Mouse (Mus musculus) erythroblast, embryonic 14.5 days (primary cell): ENCODE results near the gene Adssl1. TPM values are rescaled to one million over a fixed set of nuclear protein-coding genes. Genes with fewer than 3 reads are reported as not detected.

ENCODE experiments used
- H3K27me3 ChIP-seq: 2 replicates; pipeline ENCODE4 v1.6.1; 2012; ENCODE audit warnings: inconsistent platforms; ENCODE audit not compliant: control insufficient read depth
- H3K36me3 ChIP-seq: 2 replicates; pipeline ENCODE4 v1.6.1; 2012; ENCODE audit warnings: mild to moderate bottlenecking, inconsistent platforms; ENCODE audit not compliant: control insufficient read depth
- H3K4me1 ChIP-seq: 2 replicates; pipeline ENCODE4 v1.6.1; 2012; ENCODE audit warnings: inconsistent platforms; ENCODE audit not compliant: control insufficient read depth
- H3K4me3 ChIP-seq: replicated peaks from 2 replicates; pipeline ENCODE3; 2012; ENCODE audit warnings: moderate library complexity, mild to moderate bottlenecking, inconsistent platforms
- H3K9me3 ChIP-seq: 2 replicates; pipeline ENCODE4 v1.6.1; 2012; ENCODE audit warnings: low read length, inconsistent platforms, mixed read lengths; ENCODE audit not compliant: control insufficient read depth
- GATA1 ChIP-seq: IDR thresholded peaks from 2 replicates; pipeline ENCODE4 v1.6.1; 2012; ENCODE audit warnings: low read length, inconsistent platforms, mixed read lengths
- TAL1 ChIP-seq: IDR thresholded peaks from 3 replicates; pipeline ENCODE4 v1.6.1; 2012; ENCODE audit warnings: low read length, inconsistent platforms, mixed read lengths
- polyA plus RNA-seq: library from polyadenylated mRNA; stranded (reverse); fragments of >175 nt; gene quantifications from 2 replicates; pipeline ENCODE4 v1.2.3, GENCODE M21; 2012

Adssl1 gene
- polyA plus RNA-seq, 1 experiment: 0.28 TPM

DNA sequence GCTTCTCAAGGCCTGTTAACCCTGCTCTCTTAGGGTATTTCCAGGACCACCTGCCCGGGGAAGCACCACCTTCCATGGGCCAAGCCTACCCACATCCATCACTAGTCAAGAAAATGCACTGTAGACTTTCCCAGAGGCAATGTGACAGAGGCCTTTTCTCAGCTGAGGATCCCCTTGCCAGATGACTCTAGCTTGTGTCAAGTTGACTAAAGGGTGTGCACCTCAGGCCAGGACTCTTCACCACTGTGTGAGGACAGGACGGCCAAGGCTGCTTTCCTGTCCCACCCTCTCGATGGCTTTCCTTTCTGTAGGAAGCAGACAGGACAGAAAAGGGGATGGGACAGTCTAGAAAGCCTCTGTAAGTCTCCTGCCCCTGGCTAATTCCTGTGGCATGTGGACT is 28.1 kb upstream of the Adssl1 start:
- Histone ChIP-seq H3K4me3 (no peak overlapping the region), H3K27me3 (peaks cover 34% of the 10 kb centered on the region), H3K36me3 (no peaks in the 10 kb centered on the region), H3K9me3 (no peaks in the 10 kb centered on the region), H3K4me1 (peaks cover 21% of the 10 kb centered on the region)
- TF ChIP-seq GATA1 (no peak), TAL1 (no peak)

- Histone ChIP-seq H3K9me3 (no peaks in the 10 kb centered on the region), H3K27me3 (peaks cover 25% of the 10 kb centered on the region), H3K36me3 (no peaks in the 10 kb centered on the region), H3K4me3 (no peak overlapping the region), H3K4me1 (peaks cover 20% of the 10 kb centered on the region)
- TF ChIP-seq TAL1: no peak
- TF ChIP-seq GATA1: no peak
Measured at GRCm38 (mm10) chr12:112592985-112593734, 26.7 kb upstream of the Adssl1 start.

- peaks cover 14% of the 10 kb centered on the region for H3K27me3 ChIP-seq
- H3K4me1 ChIP-seq: peaks cover 14% of the 10 kb centered on the region
- no peaks in the 10 kb centered on the region for H3K36me3 ChIP-seq
- TF ChIP-seq GATA1 (no peak), TAL1 (no peak)
- no peak overlapping the region for H3K4me3 ChIP-seq
- H3K9me3 ChIP-seq: no peaks in the 10 kb centered on the region
Measured at GRCm38 (mm10) chr12:112593951-112594915, 25.6 kb upstream of the Adssl1 start.

DNA sequence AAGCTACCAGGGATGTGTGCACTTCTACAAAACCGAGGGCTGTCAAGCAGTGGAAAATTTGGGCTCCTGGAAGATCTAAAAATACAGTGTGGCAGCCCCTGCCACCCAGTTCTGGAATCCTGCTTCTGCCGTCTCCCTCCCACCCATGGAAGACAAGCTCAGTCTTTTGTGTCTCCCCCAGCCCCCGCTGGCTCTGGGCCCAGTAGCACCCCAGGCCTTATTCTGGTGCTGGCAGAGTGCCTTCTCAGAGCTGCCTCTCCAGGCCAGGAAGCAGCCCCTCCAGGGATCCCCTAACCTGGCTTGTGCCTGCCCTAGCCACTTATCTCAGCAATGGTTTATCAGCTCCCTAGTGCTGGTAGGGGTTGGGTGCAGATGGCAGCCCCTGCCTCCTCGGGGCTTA is 24.9 kb upstream of the Adssl1 start:
- TF ChIP-seq TAL1 (no peak), GATA1 (no peak)
- Histone ChIP-seq H3K9me3 (no peaks in the 10 kb centered on the region), H3K4me3 (no peak overlapping the region), H3K4me1 (peaks cover 18% of the 10 kb centered on the region), H3K27me3 (peaks cover 6% of the 10 kb centered on the region), H3K36me3 (peaks cover under 1% of the 10 kb centered on the region)

- peaks cover 5% of the 10 kb centered on the region for H3K36me3 ChIP-seq
Measured at GRCm38 (mm10) chr12:112595626-112596025, 24.2 kb upstream of the Adssl1 start.

DNA sequence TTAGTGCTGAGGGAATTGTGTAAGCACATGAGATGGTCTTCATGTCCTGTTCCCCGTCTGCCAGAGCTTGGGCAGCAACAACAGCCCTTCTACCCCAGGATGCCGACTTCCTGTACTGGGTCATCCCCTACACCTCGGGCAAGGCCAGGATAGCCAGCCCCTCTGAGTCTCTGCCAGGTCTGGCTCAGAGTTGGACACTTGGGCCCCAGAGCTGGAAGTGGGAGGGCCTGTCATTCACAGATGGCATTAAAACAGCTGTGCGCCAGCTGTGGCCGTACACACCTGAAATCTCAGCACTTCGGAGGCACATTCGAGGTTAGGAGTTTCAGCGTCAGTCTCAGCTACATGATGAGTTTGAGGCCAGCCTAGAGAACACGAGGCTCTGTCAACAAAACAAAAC is 23.4 kb upstream of the Adssl1 start:
- H3K4me1 ChIP-seq: peaks cover 22% of the 10 kb centered on the region
- H3K27me3 ChIP-seq: no peaks in the 10 kb centered on the region
- H3K36me3 ChIP-seq: peaks cover 8% of the 10 kb centered on the region
- no peak overlapping the region for H3K4me3 ChIP-seq
- H3K9me3 ChIP-seq: no peaks in the 10 kb centered on the region
- TF ChIP-seq GATA1 (no peak), TAL1 (no peak)

More at GRCm38 (mm10) chr12:112595626-112596025, 24.2 kb upstream of the Adssl1 start:
- Histone ChIP-seq H3K9me3 (no peaks in the 10 kb centered on the region), H3K4me1 (peaks cover 22% of the 10 kb centered on the region), H3K4me3 (no peak overlapping the region), H3K27me3 (peaks cover under 1% of the 10 kb centered on the region; the same call in 1 of the 2 replicates)
- TF ChIP-seq GATA1: no peak

- Histone ChIP-seq H3K9me3 (no peaks in the 10 kb centered on the region), H3K4me1 (peaks cover 22% of the 10 kb centered on the region), H3K27me3 (no peaks in the 10 kb centered on the region), H3K4me3 (no peak overlapping the region), H3K36me3 (peaks cover 11% of the 10 kb centered on the region)
- TF ChIP-seq TAL1 (no peak), GATA1 (no peak)
Measured at GRCm38 (mm10) chr12:112596891-112597500, 22.8 kb upstream of the Adssl1 start.

- no peaks in the 10 kb centered on the region for H3K27me3 ChIP-seq
- TF ChIP-seq TAL1 (no peak), GATA1 (no peak)
- peaks cover 22% of the 10 kb centered on the region for H3K4me1 ChIP-seq
- no peaks in the 10 kb centered on the region for H3K9me3 ChIP-seq
- H3K36me3 ChIP-seq: peaks cover 13% of the 10 kb centered on the region
- H3K4me3 ChIP-seq: no peak overlapping the region
Measured at GRCm38 (mm10) chr12:112597618-112598017, 22.2 kb upstream of the Adssl1 start.

DNA sequence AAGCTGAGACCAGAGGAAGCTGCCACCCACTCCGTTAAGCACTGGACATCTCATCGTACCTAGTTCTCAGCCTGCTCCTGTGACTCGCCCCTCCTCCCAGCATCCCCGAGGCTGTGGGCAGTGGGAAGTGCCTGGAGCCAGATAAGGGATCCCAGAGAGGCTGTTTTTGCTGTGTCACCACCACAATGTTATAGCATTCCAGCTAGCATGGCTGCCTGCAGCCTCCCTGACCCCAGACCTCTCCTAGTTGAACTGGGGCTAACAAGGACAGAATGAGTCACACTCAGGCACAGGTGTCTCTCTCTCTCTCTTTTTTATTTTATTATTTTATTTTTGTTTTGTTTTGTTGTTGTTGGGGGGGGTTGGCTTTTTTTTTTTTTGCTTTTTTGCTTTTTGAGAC is 20.6 kb upstream of the Adssl1 start:
- Histone ChIP-seq H3K4me1 (peaks cover 20% of the 10 kb centered on the region), H3K4me3 (no peak overlapping the region), H3K27me3 (no peaks in the 10 kb centered on the region), H3K36me3 (peaks cover 20% of the 10 kb centered on the region), H3K9me3 (no peaks in the 10 kb centered on the region)
- no peak for TF ChIP-seq GATA1
- no peak for TF ChIP-seq TAL1
